Mouse (Mus musculus): ENCODE data around the gene Cluh. TPM values are rescaled to one million over a fixed set of nuclear protein-coding genes. Genes with fewer than 3 reads are reported as not detected.

Cluh gene
- 45.9 and 47.2 TPM in 2 replicates for polyA plus RNA-seq (2015; fragmentation: Nextera tagmentation; extraction: Ambion mirVana)

- Histone ChIP-seq H3K4me1 (peaks cover 49% of the 10 kb centered on the region), H3K4me2 (peak within 1 kb of the TSS; percentile 87), H3K27me3 (replicated peaks) (no peaks in the 10 kb centered on the region), H3K9me3 (no peaks in the 10 kb centered on the region), H3K9ac (peak within 1 kb of the TSS; percentile 97), H3K27ac (replicated peaks) (peak within 1 kb of the TSS; percentile 91), H3K36me3 (peaks cover 8% of the 10 kb centered on the region), H3K4me3 (peak within 1 kb of the TSS; percentile 82)
- ATAC-seq (ENCODE audit: extremely low read depth, insufficient number of reproducible peaks, low FRiP score, low TSS enrichment), result peak; percentile 81
- under 1% methylated on average over 55 of the region's 58 CpGs for WGBS
Observed at GRCm38 (mm10) chr11:74649095-74649646, at the start of gene Cluh. Gene Cluh (plus strand): TSS chr11:74649495.

- H3K4me3 ChIP-seq, result no peak overlapping the region
- peaks cover 5% of the 10 kb centered on the region; the same call in 1 of the 2 replicates for H3K9me3 ChIP-seq
- WGBS, result 72% methylated on average over 1 of the region's 1 CpGs
- H3K9ac ChIP-seq, result no peak overlapping the region
- ATAC-seq (ENCODE audit: extremely low read depth, insufficient number of reproducible peaks, low FRiP score, low TSS enrichment), result no peak
- no peak overlapping the region for H3K4me2 ChIP-seq
- H3K36me3 ChIP-seq, result no peaks in the 10 kb centered on the region
- H3K4me1 ChIP-seq, result no peaks in the 10 kb centered on the region
- peaks cover 20% of the 10 kb centered on the region; the same call in 1 of the 2 replicates for H3K27me3 ChIP-seq (replicated peaks)
- no peak overlapping the region for H3K27ac ChIP-seq (replicated peaks)
Observed at GRCm38 (mm10) chr11:74602286-74602685, 47.0 kb upstream of the Cluh start.

- no peak for ATAC-seq (ENCODE audit: extremely low read depth, insufficient number of reproducible peaks, low FRiP score, low TSS enrichment)
- 20% methylated on average over 5 of the region's 5 CpGs for WGBS
- H3K4me2 ChIP-seq, result peak overlapping the region; percentile 71
- H3K27ac ChIP-seq (replicated peaks), result no peak overlapping the region
- H3K4me1 ChIP-seq, result peaks cover 14% of the 10 kb centered on the region
- H3K9ac ChIP-seq, result no peak overlapping the region
- H3K27me3 ChIP-seq (replicated peaks), result peaks cover 72% of the 10 kb centered on the region
- H3K9me3 ChIP-seq, result no peaks in the 10 kb centered on the region
- H3K36me3 ChIP-seq, result no peaks in the 10 kb centered on the region
- H3K4me3 ChIP-seq, result peak overlapping the region; percentile 52
Observed at GRCm38 (mm10) chr11:74610068-74610467, 39.2 kb upstream of the Cluh start.

GRCm38 (mm10) chr11:74610545-74611176 lies 38.6 kb upstream of the Cluh start, which contains the start of gene Rap1gap2:
Gene Rap1gap2 (minus strand): TSS chr11:74610915.
- H3K4me3 ChIP-seq, result peak within 1 kb of the TSS; percentile 52
- H3K27me3 ChIP-seq (replicated peaks), result peaks cover 78% of the 10 kb centered on the region
- no peak within 1 kb of the TSS for H3K27ac ChIP-seq (replicated peaks)
- H3K36me3 ChIP-seq, result no peaks in the 10 kb centered on the region
- no peak for ATAC-seq (ENCODE audit: extremely low read depth, insufficient number of reproducible peaks, low FRiP score, low TSS enrichment)
- no peaks in the 10 kb centered on the region for H3K9me3 ChIP-seq
- peaks cover 14% of the 10 kb centered on the region for H3K4me1 ChIP-seq
- H3K9ac ChIP-seq, result peak within 1 kb of the TSS; percentile 53
- H3K4me2 ChIP-seq, result peak within 1 kb of the TSS; percentile 71
- WGBS, result 1% methylated on average over 50 of the region's 50 CpGs

GRCm38 (mm10) chr11:74611437-74611836 lies 37.9 kb upstream of the Cluh start:
- H3K4me2 ChIP-seq, result peak overlapping the region; percentile 71
- H3K36me3 ChIP-seq, result no peaks in the 10 kb centered on the region
- peak overlapping the region; percentile 52 for H3K4me3 ChIP-seq
- H3K9me3 ChIP-seq, result no peaks in the 10 kb centered on the region
- peaks cover 14% of the 10 kb centered on the region for H3K4me1 ChIP-seq
- no peak overlapping the region for H3K9ac ChIP-seq
- H3K27ac ChIP-seq (replicated peaks), result no peak overlapping the region
- ATAC-seq (ENCODE audit: extremely low read depth, insufficient number of reproducible peaks, low FRiP score, low TSS enrichment), result no peak
- WGBS, result 12% methylated on average over 7 of the region's 7 CpGs
- peaks cover 83% of the 10 kb centered on the region for H3K27me3 ChIP-seq (replicated peaks)

- H3K4me3 ChIP-seq, result no peak overlapping the region
- H3K27me3 ChIP-seq (replicated peaks), result peaks cover 96% of the 10 kb centered on the region
- 56% methylated on average over 4 of the region's 4 CpGs for WGBS
Observed at GRCm38 (mm10) chr11:74613428-74613827, 35.9 kb upstream of the Cluh start.

GRCm38 (mm10) chr11:74615571-74615970 lies 33.7 kb upstream of the Cluh start:
- Histone ChIP-seq H3K27ac (replicated peaks) (no peak overlapping the region), H3K4me3 (no peak overlapping the region), H3K36me3 (no peaks in the 10 kb centered on the region), H3K9me3 (no peaks in the 10 kb centered on the region), H3K4me1 (peaks cover 16% of the 10 kb centered on the region), H3K4me2 (no peak overlapping the region), H3K9ac (no peak overlapping the region), H3K27me3 (replicated peaks) (peaks cover 93% of the 10 kb centered on the region)
- 43% methylated on average over 5 of the region's 5 CpGs for WGBS
- no peak for ATAC-seq (ENCODE audit: extremely low read depth, insufficient number of reproducible peaks, low FRiP score, low TSS enrichment)

More at GRCm38 (mm10) chr11:74613428-74613827, 35.9 kb upstream of the Cluh start:
- Histone ChIP-seq H3K27ac (replicated peaks) (no peak overlapping the region), H3K9ac (no peak overlapping the region), H3K4me2 (no peak overlapping the region), H3K36me3 (no peaks in the 10 kb centered on the region), H3K9me3 (no peaks in the 10 kb centered on the region), H3K4me1 (peaks cover 14% of the 10 kb centered on the region)
- no peak for ATAC-seq (ENCODE audit: extremely low read depth, insufficient number of reproducible peaks, low FRiP score, low TSS enrichment)

- Histone ChIP-seq H3K9ac (peak within 1 kb of the TSS; percentile 53; the same call in 1 of the 2 replicates), H3K27me3 (replicated peaks) (peaks cover 73% of the 10 kb centered on the region)
Observed at GRCm38 (mm10) chr11:74619201-74619955, 29.9 kb upstream of the Cluh start, which contains the start of gene Ccdc92b. Gene Ccdc92b (plus strand): TSS chr11:74619605.

GRCm38 (mm10) chr11:74619956-74620300 lies 29.4 kb upstream of the Cluh start:
- peaks cover 14% of the 10 kb centered on the region for H3K4me1 ChIP-seq
- peak overlapping the region; percentile 66 for H3K4me2 ChIP-seq
- peak overlapping the region; percentile 53; the same call in 1 of the 2 replicates for H3K9ac ChIP-seq
- 4% methylated on average over 16 of the region's 16 CpGs for WGBS
- H3K36me3 ChIP-seq, result no peaks in the 10 kb centered on the region
- H3K4me3 ChIP-seq, result peak overlapping the region; percentile 51
- no peak overlapping the region for H3K27ac ChIP-seq (replicated peaks)
- H3K9me3 ChIP-seq, result no peaks in the 10 kb centered on the region
- peak; percentile 18; the same call in 1 of the 2 replicates for ATAC-seq (ENCODE audit: extremely low read depth, insufficient number of reproducible peaks, low FRiP score, low TSS enrichment)
- H3K27me3 ChIP-seq (replicated peaks), result peaks cover 67% of the 10 kb centered on the region

More at GRCm38 (mm10) chr11:74619201-74619955, 29.9 kb upstream of the Cluh start, which contains the start of gene Ccdc92b:
- Histone ChIP-seq H3K36me3 (no peaks in the 10 kb centered on the region), H3K4me1 (peaks cover 14% of the 10 kb centered on the region), H3K4me3 (peak within 1 kb of the TSS; percentile 51), H3K27ac (replicated peaks) (0 out of 2 replicates have a peak within 1 kb of the TSS, but pooled peaks have one; percentile 54), H3K4me2 (peak within 1 kb of the TSS; percentile 66), H3K9me3 (no peaks in the 10 kb centered on the region)
- peak; percentile 76 for ATAC-seq (ENCODE audit: extremely low read depth, insufficient number of reproducible peaks, low FRiP score, low TSS enrichment)
- WGBS, result under 1% methylated on average over 53 of the region's 63 CpGs

GRCm38 (mm10) chr11:74621974-74622669 lies 27.2 kb upstream of the Cluh start:
- Histone ChIP-seq H3K9me3 (no peaks in the 10 kb centered on the region), H3K4me2 (peak overlapping the region; percentile 66), H3K9ac (no peak overlapping the region), H3K4me1 (peaks cover 14% of the 10 kb centered on the region), H3K36me3 (no peaks in the 10 kb centered on the region), H3K4me3 (peak overlapping the region; percentile 51), H3K27me3 (replicated peaks) (peaks cover 47% of the 10 kb centered on the region), H3K27ac (replicated peaks) (no peak overlapping the region; the same call in 1 of the 2 replicates)
- WGBS, result 47% methylated on average over 8 of the region's 8 CpGs
- ATAC-seq (ENCODE audit: extremely low read depth, insufficient number of reproducible peaks, low FRiP score, low TSS enrichment), result no peak
